Mouse (Mus musculus) 3T3-L1 (cell line): ENCODE results near the gene Dph1.

Source experiments
- DNase-seq: peaks from one replicate; pipeline ENCODE4 v3.0.0-alpha.2; 2015; ENCODE audit warnings: low read depth, low spot score

The Dph1 gene

DNA sequence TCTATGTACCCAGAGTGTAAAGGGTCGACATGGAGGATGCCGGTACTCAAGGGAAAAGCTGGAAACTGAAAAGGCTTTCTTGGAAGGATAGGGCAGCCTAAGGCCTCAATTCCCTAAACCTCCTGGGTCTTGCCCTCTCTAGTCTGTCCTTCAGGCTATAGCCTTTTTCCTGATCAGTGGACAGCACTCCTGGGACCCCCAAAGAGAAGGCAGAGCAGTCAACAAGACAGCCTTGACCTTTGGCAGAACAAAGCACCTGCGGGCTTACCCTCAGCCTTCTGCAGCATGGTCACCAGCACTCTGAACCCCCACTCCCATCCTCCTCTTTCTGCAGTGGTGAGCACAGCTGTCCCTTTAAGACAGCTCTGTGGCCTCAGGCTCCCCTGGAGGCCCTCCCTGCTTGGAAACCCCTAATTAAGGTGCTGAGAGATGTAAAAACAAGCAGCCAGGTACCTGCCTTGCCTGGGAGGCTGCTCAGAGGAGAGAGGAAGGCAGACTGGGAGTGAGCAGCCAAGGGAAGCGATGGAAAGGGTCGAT lies at the start of gene Dph1:
Gene Dph1, minus strand, starts transcription at position 337 of the 537 bp plus-strand sequence.
- no peak for DNase-seq

DNA sequence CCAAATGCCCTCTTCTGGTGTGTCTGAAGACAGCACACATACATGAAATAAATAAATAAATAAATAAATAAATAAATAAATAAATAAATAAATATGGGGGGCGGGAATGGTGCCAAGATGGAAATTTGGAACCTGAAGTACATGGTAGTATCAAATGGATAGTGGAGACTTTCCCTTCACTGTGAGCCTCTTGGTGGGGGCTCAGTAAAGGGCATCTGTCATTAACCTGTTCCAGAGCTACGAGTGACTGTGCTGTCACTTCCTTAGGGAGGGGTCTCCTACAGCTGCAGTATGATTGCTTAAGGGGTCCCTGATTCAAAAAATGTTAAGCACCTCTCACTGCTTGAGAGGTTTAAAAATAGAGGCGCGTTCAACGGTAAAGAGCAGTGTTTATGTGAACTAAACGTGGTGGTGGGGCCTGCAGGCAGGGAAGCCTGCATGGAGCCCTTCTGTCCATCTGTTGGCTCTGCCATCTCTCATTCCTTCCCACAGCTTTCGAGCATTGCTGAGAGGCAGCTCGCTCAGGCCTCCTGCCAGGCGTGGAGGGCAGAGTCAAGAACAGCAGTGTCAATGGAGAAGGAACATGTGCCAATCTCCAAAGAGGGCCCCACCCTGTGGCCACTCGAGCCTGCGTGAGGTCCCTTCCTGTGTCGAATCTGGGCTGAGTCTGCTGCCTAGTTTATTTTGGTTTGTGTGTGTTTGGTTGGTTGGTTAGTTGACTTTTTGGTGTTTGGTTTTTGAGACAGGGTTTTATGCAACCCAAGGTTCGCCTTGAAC lies 49.3 kb upstream of the Dph1 start:
- DNase-seq: no peak

DNA sequence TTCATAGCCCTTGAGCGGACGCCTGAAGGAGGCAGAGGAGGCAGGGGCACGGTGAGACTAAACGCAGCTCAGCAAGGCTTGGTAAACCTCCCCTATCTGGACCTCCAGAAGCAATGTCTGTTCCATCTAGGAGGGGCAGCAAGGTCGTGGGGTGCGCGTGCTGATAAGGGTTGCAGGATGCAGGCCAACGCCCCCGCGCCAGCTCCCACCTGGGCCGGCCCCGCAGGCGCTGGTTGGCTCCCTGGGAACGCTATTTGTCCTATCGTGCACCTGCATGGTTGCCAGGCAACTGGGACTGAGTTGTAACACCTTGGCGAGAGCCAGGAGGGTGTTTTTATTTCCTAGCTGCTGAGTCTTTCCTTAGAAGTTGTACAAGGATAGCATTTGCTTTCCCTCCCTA lies 43.7 kb upstream of the Dph1 start:
- DNase-seq: no peak

DNA sequence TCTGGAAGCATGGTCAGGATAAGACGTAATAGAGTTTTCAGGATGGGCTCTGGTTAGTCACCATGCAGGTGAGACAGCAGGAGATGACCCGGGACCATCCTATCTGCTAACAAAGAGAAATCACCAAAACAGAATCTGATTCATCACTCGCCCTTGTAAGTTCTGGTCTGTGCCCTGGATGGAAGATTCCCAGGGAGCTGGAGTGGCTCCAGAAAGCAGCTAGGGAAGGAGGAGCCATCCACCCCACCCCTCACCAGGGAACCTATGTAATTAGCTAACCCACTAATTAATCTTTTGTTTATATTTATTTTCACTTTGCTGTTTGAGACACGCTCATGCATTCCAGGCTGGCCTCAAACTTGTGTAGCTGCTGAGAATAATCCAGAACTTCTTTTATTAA lies 41.4 kb upstream of the Dph1 start:
- no peak for DNase-seq

DNA sequence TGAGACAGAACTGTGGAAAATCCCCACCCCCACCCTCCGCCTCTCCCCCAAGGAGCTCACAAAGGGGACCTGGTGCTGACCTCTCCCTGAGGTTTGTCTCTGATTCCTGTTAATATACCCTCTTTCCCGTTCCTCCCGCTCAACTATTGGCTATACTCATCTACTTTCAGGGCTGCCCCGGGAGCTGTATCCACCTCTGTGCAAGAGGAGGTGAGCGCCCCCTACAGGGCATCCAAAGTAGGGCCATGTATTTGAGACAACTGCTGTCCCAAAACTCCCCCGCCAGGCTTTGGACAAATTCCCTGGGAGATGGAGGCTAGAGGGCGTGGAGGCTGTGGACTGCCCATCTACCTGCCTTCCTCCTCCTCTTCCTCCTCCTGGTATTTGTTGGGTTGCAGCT lies 40.7 kb upstream of the Dph1 start:
- DNase-seq: peak; percentile 33

DNA sequence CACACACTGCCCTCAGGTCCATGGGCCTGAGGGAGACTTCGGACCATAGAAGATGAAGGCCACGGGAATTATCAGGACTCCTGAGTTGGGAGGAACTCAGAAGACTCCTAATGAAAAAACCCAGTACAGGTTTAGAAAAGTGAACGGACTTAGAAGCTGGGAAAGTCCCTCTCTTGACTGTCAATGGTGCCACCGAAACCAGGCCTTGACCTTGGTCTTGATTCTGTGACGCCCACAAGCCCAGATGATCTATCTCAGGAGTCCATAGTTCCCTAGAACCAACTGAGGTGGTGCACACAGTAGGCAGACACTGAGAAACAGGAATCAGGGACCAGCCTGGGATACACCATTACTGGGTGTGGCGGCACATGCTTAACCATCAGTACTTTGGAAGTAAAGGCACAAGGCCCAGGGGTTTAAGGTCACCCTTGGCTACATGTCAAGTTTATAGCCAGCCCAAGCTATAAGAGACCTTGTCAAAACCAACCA lies 39.3 kb upstream of the Dph1 start:
- DNase-seq: no peak

DNA sequence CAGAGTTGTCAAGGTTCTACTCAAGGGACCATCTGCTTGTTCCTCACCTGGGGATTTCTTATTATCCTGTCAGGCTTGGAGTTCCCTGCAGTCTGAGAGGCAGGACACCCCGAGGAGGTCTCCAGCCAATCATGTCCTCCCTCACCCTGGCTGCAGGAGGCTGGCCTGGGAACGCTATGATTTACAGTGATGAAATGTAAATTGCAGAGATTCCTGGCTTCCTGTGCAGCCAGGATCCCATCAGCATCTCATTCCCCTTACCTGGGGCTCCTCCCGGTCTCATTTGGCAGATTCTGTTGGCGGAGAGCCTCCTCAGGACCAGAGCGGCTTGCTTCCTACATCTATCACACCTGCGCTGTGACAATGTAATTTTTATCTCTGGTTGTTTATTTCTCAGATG lies 38.2 kb upstream of the Dph1 start:
- DNase-seq: no peak

DNA sequence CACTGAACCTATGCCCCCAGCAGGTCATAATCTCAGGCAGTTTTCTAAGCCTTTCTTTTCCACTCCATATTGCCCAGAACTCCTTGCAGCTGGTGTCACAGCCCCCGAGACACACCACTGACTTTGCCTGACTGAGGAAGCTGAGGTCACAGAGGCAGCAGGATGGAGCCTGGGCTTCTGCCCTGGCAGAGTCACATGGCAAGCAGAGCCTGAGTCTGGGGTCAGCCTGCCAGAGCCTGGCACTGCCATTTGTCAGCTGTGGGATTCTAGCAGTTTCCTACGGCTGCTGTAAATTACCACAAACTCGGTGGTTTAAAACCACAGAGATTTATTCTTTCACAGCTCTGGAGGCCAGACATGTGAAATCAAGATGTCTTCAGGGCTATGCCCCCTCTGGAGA lies 36.6 kb upstream of the Dph1 start:
- DNase-seq: no peak

DNA sequence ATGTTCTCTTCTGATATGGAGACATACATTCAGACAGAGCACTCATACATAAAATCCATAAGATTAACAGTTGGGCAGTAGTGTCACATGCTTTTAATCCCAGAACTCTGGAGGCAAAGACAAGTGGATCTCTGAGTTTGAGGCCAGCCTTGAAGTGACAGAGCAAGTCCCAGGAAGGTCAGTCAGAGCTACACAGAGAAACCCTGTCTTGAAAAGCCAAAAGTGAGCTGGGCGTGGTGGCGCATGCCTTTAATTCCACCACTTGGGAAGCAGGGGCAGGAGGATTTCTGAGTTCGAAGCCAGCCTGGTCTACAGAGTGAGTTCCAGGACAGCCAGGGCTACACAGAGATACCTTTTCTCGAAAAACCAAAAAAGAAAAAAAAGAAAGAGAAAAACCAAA lies 33.8 kb upstream of the Dph1 start:
- DNase-seq: no peak

DNA sequence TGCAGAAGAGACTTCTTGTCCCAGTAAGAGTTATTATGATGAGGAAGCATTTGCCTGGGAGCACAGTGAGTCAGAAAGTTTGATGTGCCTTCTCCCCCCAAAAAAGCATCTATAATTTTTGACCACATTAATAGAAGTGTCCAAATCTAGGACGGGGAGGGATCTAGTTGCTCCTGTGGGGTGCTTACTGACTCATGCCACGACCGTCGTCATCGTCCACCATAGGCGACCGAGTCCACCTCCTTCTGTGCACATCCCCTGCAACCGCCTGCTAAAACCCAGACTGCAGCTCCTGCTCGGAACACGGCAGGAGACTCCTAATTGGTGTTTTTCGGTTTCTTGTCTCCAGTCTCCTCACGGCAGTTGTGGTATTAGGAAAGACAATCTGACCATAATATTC lies 33.0 kb upstream of the Dph1 start:
- no peak for DNase-seq

DNA sequence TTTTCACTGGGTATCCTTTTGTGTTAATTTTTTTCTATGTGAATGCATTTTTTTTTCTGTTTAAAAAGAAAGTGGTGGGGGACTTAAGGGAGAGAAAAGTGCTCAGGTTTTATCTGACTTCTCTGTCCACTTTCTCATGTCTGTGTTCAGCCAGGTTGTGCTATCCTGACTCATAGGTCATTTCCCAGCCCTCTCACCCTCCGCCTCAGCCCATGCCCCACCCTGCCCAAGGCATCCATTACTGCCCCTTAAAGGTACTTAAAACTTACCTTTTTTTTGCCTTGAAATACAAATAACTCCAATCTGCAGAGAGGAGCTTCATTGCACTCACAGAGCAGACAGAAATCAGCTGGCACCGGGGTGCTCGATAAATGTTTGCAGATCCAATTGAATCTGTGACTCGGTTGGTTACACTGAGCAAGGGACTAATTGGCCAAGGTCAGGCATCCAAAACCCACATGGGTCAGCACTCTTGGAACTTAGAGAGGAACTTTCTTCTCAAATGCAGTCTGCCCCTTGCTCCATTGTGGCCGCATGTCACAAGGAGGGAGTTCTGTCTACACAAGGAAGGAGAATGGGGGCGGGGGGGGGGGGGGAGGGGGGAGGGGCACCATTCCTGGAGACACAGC lies 29.6 kb upstream of the Dph1 start:
- DNase-seq: no peak

DNA sequence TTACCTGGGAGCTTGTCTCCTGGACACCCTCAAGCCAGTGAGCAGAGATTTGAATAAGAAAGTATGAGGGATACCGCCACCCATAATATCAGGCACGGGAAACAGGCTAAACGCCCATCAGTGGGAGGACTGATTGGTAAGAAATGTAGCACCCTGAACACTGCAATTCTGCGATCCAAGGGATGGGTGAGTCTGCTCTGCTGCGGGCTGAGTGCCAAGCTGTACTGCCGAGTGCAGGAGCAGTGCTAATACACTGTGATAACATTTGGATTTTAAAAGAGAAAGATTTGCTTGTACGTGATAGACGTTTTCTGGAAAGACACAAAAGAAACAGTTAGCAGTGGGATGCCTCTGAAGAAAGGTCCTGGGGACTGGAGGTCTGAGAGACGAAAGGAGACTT lies 29.1 kb upstream of the Dph1 start:
- DNase-seq: no peak

DNA sequence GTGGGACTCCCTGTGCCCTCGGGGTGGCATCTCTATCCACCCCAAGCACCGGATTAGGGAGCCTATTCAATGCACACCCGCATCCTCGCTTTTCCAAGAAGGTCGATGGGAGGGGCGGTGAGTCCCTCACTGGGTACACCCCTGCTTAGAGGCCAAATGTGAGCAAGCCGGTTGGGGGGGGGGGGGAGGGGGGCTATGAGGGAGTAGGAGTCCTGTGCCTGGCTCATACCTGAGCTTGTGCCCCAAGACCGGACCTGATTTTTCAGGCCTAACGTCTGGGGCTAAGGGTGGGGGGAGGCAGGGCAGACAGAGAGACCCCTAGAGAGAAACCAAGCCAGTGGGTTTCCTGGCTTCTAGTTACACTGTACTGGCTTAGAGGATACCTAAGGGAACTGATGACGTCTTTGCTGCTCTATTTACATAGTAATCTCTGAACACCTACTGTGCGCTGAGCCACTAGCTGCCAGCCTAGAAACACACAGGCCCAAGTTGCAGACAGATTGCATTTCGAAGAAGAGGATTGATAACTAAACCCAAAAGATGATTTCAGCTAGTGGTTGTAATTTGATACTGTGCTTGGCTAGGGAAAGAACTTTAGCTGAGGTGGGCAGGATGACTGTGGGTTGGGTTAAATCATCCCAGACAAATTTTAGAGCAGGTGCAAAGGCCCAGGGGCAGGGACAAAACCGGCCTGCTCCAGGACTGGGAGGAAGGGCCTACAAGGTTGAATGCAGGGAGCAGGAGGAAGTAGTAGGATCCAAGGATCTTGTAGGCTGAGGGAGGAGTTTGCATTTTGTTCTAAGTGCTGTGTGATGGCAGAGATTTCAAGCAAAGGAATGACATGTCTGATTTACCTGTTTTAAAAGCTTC lies 23.3 kb upstream of the Dph1 start:
- DNase-seq: no peak

DNA sequence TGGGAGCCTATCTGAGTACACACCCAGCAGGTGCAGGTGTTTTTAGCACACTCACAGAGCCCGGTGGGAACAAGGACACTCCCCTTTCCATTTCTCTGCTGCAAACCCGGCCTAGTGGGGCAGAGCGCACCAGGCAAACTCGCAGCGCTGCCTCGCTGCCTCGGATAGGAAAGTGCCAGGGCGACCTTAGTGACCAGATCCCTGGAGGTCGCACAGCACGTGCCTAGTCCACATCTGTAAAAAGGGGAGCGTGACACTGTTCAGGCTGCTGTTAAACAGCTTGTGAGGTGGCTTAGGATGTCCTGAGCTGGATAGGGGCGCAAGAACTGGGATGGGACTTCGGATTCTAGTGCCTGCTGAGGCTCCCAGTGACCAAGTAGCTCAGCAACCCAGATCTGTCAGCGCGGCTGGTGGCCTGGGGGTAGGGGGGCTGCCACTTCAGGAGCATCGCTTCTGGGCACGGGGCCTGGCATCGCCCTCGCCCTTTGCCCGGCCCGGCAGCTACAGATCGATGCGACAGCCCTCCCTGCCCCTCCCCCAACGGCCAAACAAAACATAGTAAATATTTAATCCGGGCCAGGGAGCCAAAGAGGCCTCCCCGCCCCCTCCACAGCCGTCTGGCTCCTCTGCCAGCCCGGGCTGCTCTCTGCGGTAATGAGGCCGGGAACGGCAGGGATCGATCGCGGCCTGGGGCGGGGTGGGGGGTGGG lies 22.5 kb upstream of the Dph1 start:
- no peak for DNase-seq

DNA sequence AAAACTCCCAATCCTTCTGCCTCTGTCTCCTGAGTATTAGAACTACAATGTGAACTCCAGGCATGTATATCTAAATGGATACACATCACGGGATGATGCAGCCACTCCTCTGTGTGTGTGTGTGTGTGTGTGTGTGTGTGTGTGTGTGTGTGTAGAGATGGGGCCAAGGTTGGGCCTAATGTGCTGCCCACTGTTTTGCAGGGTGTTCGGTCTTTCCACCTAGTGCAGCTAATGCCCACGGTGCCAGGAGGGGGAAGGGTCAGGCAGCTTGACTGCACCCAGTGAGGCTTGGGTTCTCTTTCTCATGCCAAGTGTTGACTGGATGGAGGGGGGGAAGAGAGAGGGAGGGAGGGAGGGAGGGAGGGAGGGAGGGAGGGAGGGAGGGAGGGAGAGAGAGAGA lies 21.8 kb upstream of the Dph1 start:
- DNase-seq: no peak

DNA sequence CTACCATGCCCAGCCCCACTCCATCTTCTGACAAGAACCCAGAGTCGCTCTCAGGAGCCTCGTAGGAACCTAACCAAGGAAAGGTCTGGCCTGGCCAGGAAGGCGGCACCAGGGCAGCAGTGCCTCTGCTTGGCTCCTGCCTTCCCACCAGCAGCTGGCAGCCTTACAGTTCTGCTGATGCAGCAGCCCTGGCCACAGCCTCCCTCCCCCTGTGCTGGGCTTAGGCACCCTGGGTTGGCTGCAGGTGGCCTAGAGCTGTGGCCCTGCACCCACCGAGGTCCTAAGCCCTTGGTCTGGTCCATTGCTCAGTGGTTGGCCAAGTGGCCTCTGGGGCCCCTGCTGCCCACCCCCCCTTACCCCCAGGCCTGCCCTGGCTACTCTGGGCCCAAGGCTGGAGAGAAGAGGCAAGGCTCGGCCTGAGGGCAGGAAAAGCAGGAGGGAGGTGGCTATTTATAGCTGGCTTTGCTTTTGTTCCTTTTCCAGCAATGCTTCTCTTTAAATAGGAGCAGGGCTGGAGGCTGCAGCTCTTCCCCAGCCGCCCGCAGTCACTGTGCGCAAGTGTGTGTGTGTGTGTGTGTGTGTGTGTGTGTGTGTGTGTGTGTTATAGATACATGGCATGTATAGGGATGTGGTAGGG lies 21.1 kb upstream of the Dph1 start:
- DNase-seq: peak; percentile 33

DNA sequence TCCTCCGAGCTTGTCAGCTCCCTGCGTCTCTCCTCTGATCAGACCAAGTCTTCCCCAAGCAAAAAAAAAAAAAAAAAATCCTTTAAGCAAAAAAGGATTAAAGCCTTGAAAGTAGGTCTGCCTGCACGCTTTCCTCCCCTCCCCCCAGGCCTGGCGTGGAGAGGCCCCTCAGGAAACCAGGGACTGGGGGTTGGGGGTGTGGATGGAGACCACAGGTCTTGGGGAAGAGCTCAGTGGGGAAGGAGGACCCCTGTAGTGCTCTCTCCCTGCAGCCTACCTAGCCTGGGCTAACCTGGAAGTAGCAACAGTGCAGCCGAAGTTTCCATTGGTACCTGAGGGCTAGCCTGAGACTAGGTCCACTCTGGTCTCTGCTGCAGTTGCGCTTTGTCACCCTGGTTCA lies 19.7 kb upstream of the Dph1 start:
- no peak for DNase-seq

DNA sequence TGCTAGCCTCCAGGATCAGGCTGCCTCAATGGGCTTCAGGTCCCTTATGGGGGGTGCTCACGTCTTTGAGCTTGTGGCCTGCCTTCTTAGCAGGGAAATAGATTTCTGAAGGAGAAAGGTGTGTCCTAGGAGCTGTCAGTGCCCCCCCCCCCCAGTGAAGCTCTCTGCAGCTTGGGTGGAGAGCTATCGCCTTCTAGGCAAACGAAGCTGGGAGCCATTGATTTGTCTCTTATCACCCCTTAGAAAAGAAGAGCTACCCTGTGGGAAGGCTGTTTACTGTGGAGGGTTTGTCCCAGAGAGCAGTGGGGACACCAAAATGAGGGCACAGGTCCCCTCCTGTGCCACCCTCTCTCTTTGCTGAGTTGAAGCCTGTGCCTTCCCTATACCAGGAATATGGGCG lies 19.1 kb upstream of the Dph1 start:
- no peak for DNase-seq

DNA sequence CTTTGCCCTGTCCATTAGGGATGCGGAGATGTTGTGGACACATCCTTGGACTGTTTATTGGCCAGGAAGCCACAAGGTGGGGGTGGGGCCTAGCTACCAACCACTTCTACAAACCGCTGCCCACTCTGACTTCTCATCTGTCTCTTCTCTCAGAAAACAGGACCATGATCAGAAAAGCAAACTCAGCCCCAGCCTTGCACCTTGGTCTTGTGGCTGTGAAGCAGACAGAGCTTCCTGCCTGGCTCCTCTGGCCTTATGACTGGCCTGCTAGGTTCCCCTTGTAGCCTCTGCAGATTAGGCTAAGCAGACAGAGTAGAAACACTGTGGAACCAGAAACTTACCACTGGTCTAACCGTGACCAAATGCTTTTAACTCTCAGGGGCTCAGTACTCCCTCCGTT lies 18.3 kb upstream of the Dph1 start:
- DNase-seq: no peak

DNA sequence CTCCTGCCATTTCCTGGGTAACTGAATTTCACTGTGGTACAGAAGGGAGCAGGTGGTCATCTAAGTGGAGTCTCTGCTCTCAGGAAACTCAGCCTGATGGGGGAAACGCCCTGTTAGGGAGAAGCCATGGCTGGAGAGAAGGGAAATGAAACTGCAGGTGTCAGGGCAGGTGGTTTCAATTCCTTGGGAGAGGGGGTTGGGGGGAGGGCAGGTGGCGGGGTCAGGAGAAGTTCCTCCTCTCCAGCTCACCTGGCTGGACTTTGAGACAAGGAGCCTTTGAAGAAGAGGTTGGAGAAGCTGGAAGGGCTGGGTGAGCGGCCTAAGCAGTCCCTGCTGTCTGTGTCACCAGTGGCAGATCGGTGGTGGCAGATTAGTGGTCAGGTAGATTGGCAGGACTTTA lies 15.3 kb upstream of the Dph1 start:
- DNase-seq: no peak

DNA sequence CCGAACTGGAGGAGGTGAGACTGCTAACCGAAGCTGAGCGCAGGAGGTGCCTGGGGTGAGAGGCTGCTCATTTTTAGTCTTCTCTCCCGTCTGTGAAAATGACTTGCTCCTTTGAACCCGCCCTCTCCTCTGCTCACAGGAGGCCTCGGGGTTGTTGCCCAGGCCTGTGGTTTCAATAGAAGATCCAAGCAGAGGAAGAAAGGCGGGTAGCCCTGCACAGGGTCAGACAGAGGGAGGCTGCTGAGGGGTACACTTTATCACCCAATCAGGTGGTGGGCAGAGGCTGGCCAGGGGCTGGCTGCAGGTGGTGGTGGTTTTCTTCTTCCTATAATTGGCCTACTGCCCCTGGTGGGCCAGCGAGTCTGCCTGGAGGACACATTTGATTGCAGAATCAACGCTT lies 13.4 kb upstream of the Dph1 start:
- no peak for DNase-seq
